Mouse (Mus musculus) hindbrain, embryonic 16.5 days (tissue): ENCODE measurements around the gene Ank. TPM values are rescaled to one million over a fixed set of nuclear protein-coding genes. Genes with fewer than 3 reads are reported as not detected.

ENCODE experiments used
- ATAC-seq: fragments of 200-750 bp; cut with Nextera tagmentation; 2 replicates; pipeline ENCODE4 v1.8.0; 2017; ENCODE audit warnings: moderate TSS enrichment, moderate library complexity
- H3K27ac ChIP-seq: fragments of 300-500 bp; sonication (generic); 2 replicates; pipeline ENCODE4 v1.5.1; 2014; ENCODE audit warnings: low read depth, mild to moderate bottlenecking, control low read depth, low read length, moderate library complexity
- H3K27me3 ChIP-seq: fragments of 300-500 bp; sonication (generic); replicated peaks from 2 replicates; pipeline ENCODE4 v1.6.1; 2014; ENCODE audit warnings: low read length; ENCODE audit not compliant: control insufficient read depth, insufficient read depth
- H3K36me3 ChIP-seq: fragments of 300-500 bp; sonication (generic); 2 replicates; pipeline ENCODE4 v1.6.1; 2014; ENCODE audit warnings: mild to moderate bottlenecking, low read length, moderate library complexity, mixed read lengths; ENCODE audit not compliant: control insufficient read depth, insufficient read depth
- H3K4me1 ChIP-seq: fragments of 300-500 bp; sonication (generic); 2 replicates; pipeline ENCODE4 v1.6.1; 2014; ENCODE audit warnings: low read depth, low read length; ENCODE audit not compliant: control insufficient read depth, insufficient read depth
- H3K4me2 ChIP-seq: fragments of 300-500 bp; sonication (generic); 2 replicates; pipeline ENCODE4 v1.6.1; 2014; ENCODE audit warnings: mild to moderate bottlenecking, low read length, control low read depth, moderate library complexity
- H3K4me3 ChIP-seq: fragments of 300-500 bp; sonication (generic); 2 replicates; pipeline ENCODE4 v1.5.1; 2014; ENCODE audit warnings: mild to moderate bottlenecking, low read length, control low read depth, moderate library complexity
- H3K9ac ChIP-seq: fragments of 300-500 bp; sonication (generic); 2 replicates; pipeline ENCODE4 v1.6.1; 2014; ENCODE audit warnings: low read depth, mild to moderate bottlenecking, control low read depth, low read length, moderate library complexity
- H3K9me3 ChIP-seq: fragments of 300-500 bp; sonication (generic); 2 replicates; pipeline ENCODE4 v1.6.1; 2014; ENCODE audit warnings: mild to moderate bottlenecking, low read length, moderate library complexity; ENCODE audit not compliant: control insufficient read depth
- WGBS: fragments of 180-500 bp; shearing (Covaris S2); extraction: QIAGEN DNeasy Blood & Tissue Kit; methylation state at CpG from one replicate; pipeline ENCODE4 v1.1.7; 2014; 5-methylcytosine and 5-hydroxymethylcytosine counted together
- polyA plus RNA-seq: library from polyadenylated mRNA; unstranded; fragments of >200 nt; fragmentation: Nextera tagmentation; extraction: Ambion mirVana; gene quantifications from 2 replicates; pipeline ENCODE4 v1.2.1, GENCODE M21; 2015

Gene Ank
- polyA plus RNA-seq, 1 experiment from 2014 or later = 11.6 TPM

DNA sequence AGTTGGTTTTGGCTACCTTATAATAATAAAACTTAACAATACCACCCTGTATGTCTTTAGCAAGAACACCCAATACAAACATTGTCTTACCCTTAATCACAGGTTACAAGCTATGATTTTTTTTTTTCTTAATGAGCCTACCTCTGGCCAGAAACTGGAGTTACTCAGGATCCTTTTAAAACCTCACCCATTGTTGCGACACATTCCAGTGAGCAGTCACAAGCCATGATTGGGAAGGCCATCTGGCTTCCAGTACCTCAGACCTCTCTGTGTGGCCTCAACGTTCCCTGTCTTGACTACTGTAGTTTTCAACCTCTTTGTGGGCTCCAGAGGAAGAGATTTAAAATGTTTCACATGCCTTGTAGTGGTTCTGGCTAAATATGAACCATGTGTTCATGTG is 103.4 kb downstream of the Ank start:
- Histone ChIP-seq H3K9ac (no peak overlapping the region), H3K4me1 (no peaks in the 10 kb centered on the region), H3K36me3 (peaks cover 24% of the 10 kb centered on the region), H3K4me3 (no peak overlapping the region), H3K27me3 (no peaks in the 10 kb centered on the region), H3K9me3 (no peaks in the 10 kb centered on the region), H3K4me2 (no peak overlapping the region), H3K27ac (no peak overlapping the region)
- 89% methylated on average over 2 of the region's 2 CpGs for WGBS
- ATAC-seq = no peak

- Histone ChIP-seq H3K4me1 (no peaks in the 10 kb centered on the region), H3K9ac (no peak overlapping the region), H3K4me2 (no peak overlapping the region), H3K4me3 (no peak overlapping the region), H3K27ac (no peak overlapping the region), H3K27me3 (no peaks in the 10 kb centered on the region), H3K9me3 (no peaks in the 10 kb centered on the region), H3K36me3 (peaks cover 23% of the 10 kb centered on the region)
- no peak for ATAC-seq
- 90% methylated on average over 4 of the region's 4 CpGs for WGBS
Observed at GRCm38 (mm10) chr15:27570385-27570784, 103.9 kb downstream of the Ank start.

DNA sequence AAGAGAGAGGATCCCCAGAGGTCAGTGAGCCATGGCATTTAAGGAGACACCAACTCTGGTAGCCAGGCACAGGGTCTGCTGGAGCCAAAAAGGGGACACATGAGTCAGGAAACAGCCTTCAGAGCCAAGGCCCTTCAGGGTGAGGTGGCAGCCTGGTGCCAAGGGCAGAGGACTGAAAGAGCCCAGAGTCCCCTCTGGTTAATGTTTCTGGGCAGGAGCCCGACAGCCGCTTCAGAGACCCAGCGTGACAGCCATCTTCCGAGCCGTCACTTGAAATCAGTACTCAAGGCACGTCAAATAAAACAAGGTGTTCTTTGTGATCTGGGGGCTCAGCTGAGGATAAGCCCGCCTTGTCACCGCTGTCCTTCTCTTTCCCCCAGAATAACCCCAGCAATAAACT is 104.7 kb downstream of the Ank start:
- 77% methylated on average over 8 of the region's 8 CpGs for WGBS
- H3K4me2 ChIP-seq = no peak overlapping the region
- H3K27me3 ChIP-seq = no peaks in the 10 kb centered on the region
- H3K4me1 ChIP-seq = 0 out of 2 replicates have a peak, but pooled peaks cover 3% of the 10 kb centered on the region
- no peak overlapping the region for H3K9ac ChIP-seq
- H3K36me3 ChIP-seq = peaks cover 21% of the 10 kb centered on the region
- no peak overlapping the region for H3K4me3 ChIP-seq
- no peak overlapping the region for H3K27ac ChIP-seq
- ATAC-seq = peak; percentile 40; the same call in 1 of the 2 replicates
- H3K9me3 ChIP-seq = no peaks in the 10 kb centered on the region

GRCm38 (mm10) chr15:27574992-27575781 is 108.7 kb downstream of the Ank start:
- peak overlapping the region; percentile 30; the same call in 1 of the 2 replicates for H3K27ac ChIP-seq
- no peak overlapping the region for H3K4me3 ChIP-seq
- H3K4me2 ChIP-seq = no peak overlapping the region
- peaks cover 11% of the 10 kb centered on the region for H3K36me3 ChIP-seq
- WGBS = 67% methylated on average over 8 of the region's 8 CpGs
- H3K27me3 ChIP-seq = no peaks in the 10 kb centered on the region
- peak; percentile 87 for ATAC-seq
- no peaks in the 10 kb centered on the region for H3K9me3 ChIP-seq
- no peak overlapping the region for H3K9ac ChIP-seq
- H3K4me1 ChIP-seq = 0 out of 2 replicates have a peak, but pooled peaks cover 4% of the 10 kb centered on the region

DNA sequence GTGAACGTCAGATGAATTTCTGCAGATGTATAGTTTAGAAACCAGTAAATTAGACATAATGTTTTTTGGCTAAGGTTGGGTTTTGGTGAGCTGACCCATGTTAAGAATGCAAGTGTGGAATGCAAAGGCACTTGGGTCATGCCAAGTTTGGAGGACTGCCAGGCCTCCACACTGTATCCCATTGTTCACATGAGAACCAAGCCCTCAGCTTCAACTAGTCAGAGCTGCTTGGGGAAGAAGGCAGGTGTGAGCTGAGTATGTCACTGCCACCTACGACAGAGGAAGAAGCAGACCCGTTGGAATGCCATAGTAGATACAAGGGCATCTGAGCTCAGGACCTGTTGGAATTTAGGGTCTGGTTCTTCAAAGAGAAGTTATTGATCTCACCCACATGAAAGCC is 109.5 kb downstream of the Ank start:
- no peak overlapping the region for H3K4me2 ChIP-seq
- 70% methylated on average over 3 of the region's 3 CpGs for WGBS
- peaks cover 11% of the 10 kb centered on the region; the same call in 1 of the 2 replicates for H3K36me3 ChIP-seq
- H3K9ac ChIP-seq = no peak overlapping the region
- H3K9me3 ChIP-seq = no peaks in the 10 kb centered on the region
- H3K4me1 ChIP-seq = 0 out of 2 replicates have a peak, but pooled peaks cover 4% of the 10 kb centered on the region
- peak overlapping the region; percentile 30; the same call in 1 of the 2 replicates for H3K27ac ChIP-seq
- no peaks in the 10 kb centered on the region for H3K27me3 ChIP-seq
- no peak for ATAC-seq
- H3K4me3 ChIP-seq = no peak overlapping the region

GRCm38 (mm10) chr15:27576886-27577285 is 110.4 kb downstream of the Ank start:
- Histone ChIP-seq H3K4me2 (no peak overlapping the region), H3K4me1 (0 out of 2 replicates have a peak, but pooled peaks cover 9% of the 10 kb centered on the region), H3K9ac (no peak overlapping the region), H3K36me3 (0 out of 2 replicates have a peak, but pooled peaks cover 5% of the 10 kb centered on the region), H3K4me3 (no peak overlapping the region), H3K27ac (no peak overlapping the region), H3K27me3 (no peaks in the 10 kb centered on the region), H3K9me3 (no peaks in the 10 kb centered on the region)
- no peak for ATAC-seq
- 67% methylated on average over 1 of the region's 1 CpGs for WGBS

- 78% methylated on average over 16 of the region's 16 CpGs for WGBS
- H3K27ac ChIP-seq = no peak overlapping the region
- no peak for ATAC-seq
- H3K4me2 ChIP-seq = no peak overlapping the region
- 0 out of 2 replicates have a peak, but pooled peaks cover 9% of the 10 kb centered on the region for H3K4me1 ChIP-seq
- no peaks in the 10 kb centered on the region for H3K9me3 ChIP-seq
- H3K36me3 ChIP-seq = peaks cover 5% of the 10 kb centered on the region
- no peak overlapping the region for H3K4me3 ChIP-seq
- no peak overlapping the region for H3K9ac ChIP-seq
- H3K27me3 ChIP-seq = no peaks in the 10 kb centered on the region
Observed at GRCm38 (mm10) chr15:27577915-27578780, 111.7 kb downstream of the Ank start.

DNA sequence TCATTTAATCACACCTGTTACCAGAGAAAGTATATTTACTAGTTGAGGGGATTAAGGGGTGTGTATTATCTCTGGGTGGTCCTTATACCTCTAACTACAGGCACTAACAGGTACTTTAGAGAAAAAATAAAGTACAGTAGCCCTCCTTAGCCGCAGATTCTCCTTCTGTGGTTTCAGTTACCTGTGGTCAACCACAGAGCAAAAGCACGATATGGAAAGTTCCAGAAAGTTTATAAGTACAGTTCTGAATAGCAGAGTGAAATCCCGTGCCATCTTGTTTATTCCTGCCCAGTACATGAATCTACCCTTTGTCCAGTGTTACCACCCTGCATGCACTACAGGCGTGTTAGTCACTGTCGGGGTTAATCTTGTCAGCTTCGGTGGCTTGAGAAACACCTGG is 112.4 kb downstream of the Ank start:
- 0 out of 2 replicates have a peak, but pooled peaks cover 9% of the 10 kb centered on the region for H3K4me1 ChIP-seq
- ATAC-seq = no peak
- no peak overlapping the region for H3K9ac ChIP-seq
- H3K27me3 ChIP-seq = no peaks in the 10 kb centered on the region
- 94% methylated on average over 6 of the region's 6 CpGs for WGBS
- H3K9me3 ChIP-seq = no peaks in the 10 kb centered on the region
- no peak overlapping the region for H3K4me3 ChIP-seq
- no peak overlapping the region for H3K4me2 ChIP-seq
- peaks cover 3% of the 10 kb centered on the region for H3K36me3 ChIP-seq
- H3K27ac ChIP-seq = no peak overlapping the region

DNA sequence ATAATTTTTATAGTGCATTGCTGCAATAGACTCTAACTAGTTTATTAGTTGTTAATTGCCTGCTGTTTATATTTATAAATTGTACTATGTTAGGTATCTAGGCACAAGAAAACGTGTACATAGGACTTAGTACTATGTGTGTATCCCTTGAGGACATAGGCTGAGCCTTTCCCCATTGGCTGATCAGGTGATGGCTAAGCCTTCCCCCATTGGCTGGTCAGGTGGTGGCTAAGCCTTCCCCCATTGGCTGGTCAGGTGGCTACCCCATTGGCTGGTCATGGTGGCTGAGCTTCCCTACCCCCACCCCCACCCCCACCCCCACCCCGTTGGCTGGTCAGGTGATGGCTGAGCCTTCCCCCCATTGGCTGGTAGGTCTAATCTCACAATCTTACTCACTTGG is 113.4 kb downstream of the Ank start:
- 0 out of 2 replicates have a peak, but pooled peaks cover 9% of the 10 kb centered on the region for H3K4me1 ChIP-seq

More for the DNA sequence above, 113.4 kb downstream of the Ank start:
- Histone ChIP-seq H3K9me3 (no peaks in the 10 kb centered on the region), H3K4me3 (no peak overlapping the region), H3K9ac (no peak overlapping the region), H3K36me3 (peaks cover 3% of the 10 kb centered on the region), H3K27me3 (no peaks in the 10 kb centered on the region), H3K27ac (no peak overlapping the region), H3K4me2 (no peak overlapping the region)
- 88% methylated on average over 2 of the region's 2 CpGs for WGBS
- ATAC-seq = no peak
